Mouse (Mus musculus) hindbrain, embryonic 11.5 days (tissue): ENCODE measurements around the gene Gm7029. TPM values are rescaled to one million over a fixed set of nuclear protein-coding genes. Genes with fewer than 3 reads are reported as not detected.
"Not testable (repeated sequence)": the region's sequence is repeated elsewhere in the genome, so short reads cannot be mapped to it uniquely, and the experiment has no call there.

Experiments used
- ATAC-seq: fragments of 200-750 bp; cut with Nextera tagmentation; 2 replicates; pipeline ENCODE4 v1.8.0; 2017; ENCODE audit warnings: mild to moderate bottlenecking, moderate TSS enrichment, moderate library complexity; ENCODE audit not compliant: low FRiP score
- DNase-seq: peaks from one replicate; pipeline ENCODE4 v3.0.0-alpha.2; 2015; ENCODE audit warnings: low spot score
- H3K27ac ChIP-seq: fragments of 300-500 bp; sonication (generic); 2 replicates; pipeline ENCODE4 v1.5.1; 2014; ENCODE audit warnings: mild to moderate bottlenecking, low read depth, low read length
- H3K27me3 ChIP-seq: fragments of 300-500 bp; sonication (generic); 2 replicates; pipeline ENCODE4 v1.6.1; 2014; ENCODE audit warnings: mild to moderate bottlenecking, low read length, moderate library complexity, mixed read lengths; ENCODE audit not compliant: control insufficient read depth, insufficient read depth
- H3K36me3 ChIP-seq: fragments of 300-500 bp; sonication (generic); 2 replicates; pipeline ENCODE4 v1.6.1; 2014; ENCODE audit warnings: mild to moderate bottlenecking, low read length, moderate library complexity, mixed read lengths; ENCODE audit not compliant: control insufficient read depth, insufficient read depth
- H3K4me1 ChIP-seq: fragments of 300-500 bp; sonication (generic); replicated peaks from 2 replicates; pipeline ENCODE4 v1.6.1; 2014; ENCODE audit warnings: low read length, mixed read lengths; ENCODE audit not compliant: control insufficient read depth, insufficient read depth
- H3K4me2 ChIP-seq: fragments of 300-500 bp; sonication (generic); replicated peaks from 2 replicates; pipeline ENCODE4 v1.6.1; 2014; ENCODE audit warnings: mild to moderate bottlenecking, low read depth, low read length
- H3K4me3 ChIP-seq: fragments of 300-500 bp; sonication (generic); 2 replicates; pipeline ENCODE4 v1.5.1; 2014; ENCODE audit warnings: low read depth, low read length
- H3K9ac ChIP-seq: fragments of 300-500 bp; sonication (generic); 2 replicates; pipeline ENCODE4 v1.6.1; 2014; ENCODE audit warnings: low read depth, low read length
- H3K9me3 ChIP-seq: fragments of 300-500 bp; sonication (generic); 2 replicates; pipeline ENCODE4 v1.6.1; 2016; ENCODE audit warnings: low read length; ENCODE audit not compliant: control insufficient read depth
- WGBS: fragments of 180-500 bp; shearing (Covaris S2); extraction: QIAGEN DNeasy Blood & Tissue Kit; methylation state at CpG from one replicate; pipeline ENCODE4 v1.1.7; 2014; 5-methylcytosine and 5-hydroxymethylcytosine counted together
- polyA plus RNA-seq: library from polyadenylated mRNA; unstranded; fragments of >200 nt; fragmentation: Nextera tagmentation; extraction: Ambion mirVana; gene quantifications from 2 replicates; pipeline ENCODE4 v1.2.1, GENCODE M21; 2014

The Gm7029 gene
- polyA plus RNA-seq = not detected in 2 replicates

- not testable (repeated sequence) for H3K9me3 ChIP-seq, H3K4me1 ChIP-seq, H3K4me3 ChIP-seq, H3K4me2 ChIP-seq, DNase-seq, H3K9ac ChIP-seq, H3K36me3 ChIP-seq, H3K27ac ChIP-seq, H3K27me3 ChIP-seq, ATAC-seq
- no CpG with 5 or more reads among the region's 12 CpGs for WGBS
These were observed at the start of gene Gm7029 for GRCm38 (mm10) chr17:33873537-33873936. TSS of gene Gm7029 (plus strand) at chr17:33873837.

GRCm38 (mm10) chr17:33824084-33824996, 49.3 kb upstream of the Gm7029 start, which contains the start of the genes Rps28 and Ndufa7:
TSS of gene Rps28 (minus strand) at chr17:33824562.
TSS of gene Ndufa7 (plus strand) at chr17:33824572.
- no peaks in the 10 kb centered on the region for H3K27me3 ChIP-seq
- H3K9ac ChIP-seq = peak within 1 kb of the TSS; percentile 84
- peak within 1 kb of the TSS; percentile 51 for H3K27ac ChIP-seq
- WGBS = under 1% methylated on average over 51 of the region's 51 CpGs
- peak; percentile 98 for DNase-seq
- peaks cover 2% of the 10 kb centered on the region; the same call in 1 of the 2 replicates for H3K4me1 ChIP-seq
- H3K4me3 ChIP-seq = peak within 1 kb of the TSS; percentile 80
- H3K4me2 ChIP-seq = peak within 1 kb of the TSS; percentile 96
- peaks cover 3% of the 10 kb centered on the region; the same call in 1 of the 2 replicates for H3K36me3 ChIP-seq
- H3K9me3 ChIP-seq = no peaks in the 10 kb centered on the region
- peak; percentile 94 for ATAC-seq

GRCm38 (mm10) chr17:33824997-33825330, 48.7 kb upstream of the Gm7029 start:
- H3K36me3 ChIP-seq, H3K4me1 ChIP-seq, DNase-seq, H3K9me3 ChIP-seq, H3K27me3 ChIP-seq, ATAC-seq: not testable (repeated sequence)
- 8% methylated on average over 6 of the region's 6 CpGs for WGBS
- Histone ChIP-seq H3K4me3 (peak overlapping the region; percentile 80), H3K4me2 (peak overlapping the region; percentile 72), H3K9ac (peak overlapping the region; percentile 84), H3K27ac (peak overlapping the region; percentile 51; the same call in 1 of the 2 replicates)

GRCm38 (mm10) chr17:33825462-33825861, 48.2 kb upstream of the Gm7029 start:
- Histone ChIP-seq H3K4me1 (peaks cover 2% of the 10 kb centered on the region; the same call in 1 of the 2 replicates), H3K27me3 (no peaks in the 10 kb centered on the region), H3K36me3 (no peaks in the 10 kb centered on the region), H3K9ac (peak overlapping the region; percentile 84; the same call in 1 of the 2 replicates), H3K27ac (no peak overlapping the region), H3K4me2 (peak overlapping the region; percentile 72; the same call in 1 of the 2 replicates), H3K4me3 (peak overlapping the region; percentile 80), H3K9me3 (no peaks in the 10 kb centered on the region)
- DNase-seq (no peak), ATAC-seq (no peak)
- WGBS = 86% methylated on average over 8 of the region's 8 CpGs

- H3K4me2 ChIP-seq = no peak overlapping the region
- H3K36me3 ChIP-seq = 0 out of 2 replicates have a peak, but pooled peaks cover 3% of the 10 kb centered on the region
- H3K9me3 ChIP-seq = no peaks in the 10 kb centered on the region
- no peak overlapping the region for H3K27ac ChIP-seq
- H3K27me3 ChIP-seq = no peaks in the 10 kb centered on the region
- peaks cover 2% of the 10 kb centered on the region; the same call in 1 of the 2 replicates for H3K4me1 ChIP-seq
- ATAC-seq = no peak
- DNase-seq = peak; percentile 81
- WGBS = 1% methylated on average over 3 of the region's 3 CpGs
- no peak overlapping the region for H3K9ac ChIP-seq
- H3K4me3 ChIP-seq = no peak overlapping the region
These were observed 46.8 kb upstream of the Gm7029 start for GRCm38 (mm10) chr17:33826850-33827249.

- Histone ChIP-seq H3K27me3 (no peaks in the 10 kb centered on the region), H3K27ac (no peak overlapping the region), H3K4me3 (no peak overlapping the region), H3K9ac (no peak overlapping the region), H3K36me3 (peaks cover 9% of the 10 kb centered on the region; the same call in 1 of the 2 replicates), H3K4me2 (no peak overlapping the region), H3K4me1 (no peaks in the 10 kb centered on the region), H3K9me3 (no peaks in the 10 kb centered on the region)
- DNase-seq (no peak), ATAC-seq (no peak)
- WGBS = 82% methylated on average over 2 of the region's 2 CpGs
These were observed 44.7 kb upstream of the Gm7029 start for GRCm38 (mm10) chr17:33828892-33829291.

GRCm38 (mm10) chr17:33829561-33829960, 44.1 kb upstream of the Gm7029 start:
- DNase-seq (no peak), ATAC-seq (no peak)
- H3K4me3 ChIP-seq = no peak overlapping the region
- H3K4me1 ChIP-seq = no peaks in the 10 kb centered on the region
- H3K36me3 ChIP-seq = peaks cover 9% of the 10 kb centered on the region; the same call in 1 of the 2 replicates
- H3K4me2 ChIP-seq = no peak overlapping the region
- 91% methylated on average over 10 of the region's 10 CpGs for WGBS
- no peaks in the 10 kb centered on the region for H3K27me3 ChIP-seq
- no peak overlapping the region for H3K27ac ChIP-seq
- no peaks in the 10 kb centered on the region for H3K9me3 ChIP-seq
- no peak overlapping the region for H3K9ac ChIP-seq

- peak within 1 kb of the TSS; percentile 80 for H3K4me3 ChIP-seq
- H3K4me1 ChIP-seq = peaks cover 8% of the 10 kb centered on the region
- H3K27me3 ChIP-seq = no peaks in the 10 kb centered on the region
- peak; percentile 95 for DNase-seq
- 0% methylated on average over 45 of the region's 45 CpGs for WGBS
- peak; percentile 93 for ATAC-seq
- H3K4me2 ChIP-seq = peak within 1 kb of the TSS; percentile 88
- H3K9me3 ChIP-seq = no peaks in the 10 kb centered on the region
- H3K9ac ChIP-seq = peak within 1 kb of the TSS; percentile 76
- peak within 1 kb of the TSS; percentile 70 for H3K27ac ChIP-seq
- 0 out of 2 replicates have a peak, but pooled peaks cover 2% of the 10 kb centered on the region for H3K36me3 ChIP-seq
These were observed 30.5 kb upstream of the Gm7029 start, which contains the start of gene Cd320 for GRCm38 (mm10) chr17:33842966-33843795. TSS of gene Cd320 (plus strand) at chr17:33843091.
